Mouse (Mus musculus): Measurements from ENCODE around the gene Gm3676.
"Not testable (repeated sequence)": the region's sequence is repeated elsewhere in the genome, so short reads cannot be mapped to it uniquely, and the experiment has no call there.

Gene Gm3676

GRCm38 (mm10) chr14:41646387-41646786, at the start of gene Gm3676:
Gene Gm3676, minus strand, starts transcription at chr14:41646487.
- not testable (repeated sequence) for DNase-seq (ENCODE audit: low spot score in 2 of 2)

- DNase-seq (ENCODE audit: low spot score in 2 of 2): not testable (repeated sequence)
Observed at GRCm38 (mm10) chr14:41648176-41648575, 1.9 kb upstream of the Gm3676 start.

GRCm38 (mm10) chr14:41630144-41630543, 16.1 kb downstream of the Gm3676 start:
- DNase-seq (ENCODE audit: low spot score in 2 of 2): not testable (repeated sequence)

GRCm38 (mm10) chr14:41624512-41624911, 21.8 kb downstream of the Gm3676 start, which contains the start of gene Gm3072:
Gene Gm3072, minus strand, starts transcription at chr14:41624612.
- DNase-seq (ENCODE audit: low spot score in 2 of 2): not testable (repeated sequence)

- not testable (repeated sequence) for DNase-seq (ENCODE audit: low spot score in 2 of 2)
Observed at GRCm38 (mm10) chr14:41622535-41622934, 23.8 kb downstream of the Gm3676 start.

- not testable (repeated sequence) for DNase-seq (ENCODE audit: low spot score in 2 of 2)
Observed at GRCm38 (mm10) chr14:41610690-41611089, 35.6 kb downstream of the Gm3676 start.

- not testable (repeated sequence) for DNase-seq (ENCODE audit: low spot score in 2 of 2)
Observed at GRCm38 (mm10) chr14:41600935-41601334, 45.4 kb downstream of the Gm3676 start.
